Mouse (Mus musculus) G1E (cell line): ENCODE measurements at regions not wholly inside any gene's neighbourhood (a gene's known extent, or its start where the extent isn't known, plus 50 kb on each side); places are given as distances from the start of the nearest gene placed in this dataset.

Source experiments
- ATAC-seq: 2 replicates; pipeline ENCODE4 v1.8.0; 2016; ENCODE audit warnings: mild to moderate bottlenecking; ENCODE audit not compliant: insufficient number of reproducible peaks, poor library complexity, low FRiP score, severe bottlenecking; ENCODE audit errors: extremely low read depth
- DNase-seq: peaks from one replicate; pipeline ENCODE4 v3.0.0; 2012; ENCODE audit warnings: low spot score
- H3K27me3 ChIP-seq: 2 replicates; pipeline ENCODE4 v1.6.1; 2012; ENCODE audit warnings: mild to moderate bottlenecking, low read length, inconsistent platforms; ENCODE audit not compliant: insufficient read depth
- H3K36me3 ChIP-seq: replicated peaks from 2 replicates; pipeline ENCODE3; 2012; ENCODE audit warnings: mild to moderate bottlenecking, inconsistent platforms
- H3K4me1 ChIP-seq: 2 replicates; pipeline ENCODE4 v1.6.1; 2012; ENCODE audit warnings: low read depth, low read length, inconsistent platforms, mixed read lengths; ENCODE audit not compliant: insufficient read depth
- H3K4me3 ChIP-seq: 2 replicates; pipeline ENCODE4 v1.5.1; 2012; ENCODE audit warnings: low read depth, mild to moderate bottlenecking, inconsistent platforms, low read length, moderate library complexity, mixed read lengths
- H3K9me3 ChIP-seq: replicated peaks from 2 replicates; pipeline ENCODE4 v1.6.1; 2012; ENCODE audit warnings: inconsistent platforms
- CTCF ChIP-seq: IDR thresholded peaks from 2 replicates; pipeline ENCODE4 v1.5.1; 2012; ENCODE audit warnings: low read depth, low read length, inconsistent platforms, mixed read lengths
- GATA1 ChIP-seq: IDR thresholded peaks from 2 replicates; pipeline ENCODE4 v1.6.1; 2012; ENCODE audit warnings: borderline replicate concordance, low read length, inconsistent platforms, mixed read lengths
- GATA2 ChIP-seq: IDR thresholded peaks from 2 replicates; pipeline ENCODE4 v1.6.1; 2012; ENCODE audit warnings: low read depth, low read length, inconsistent platforms, borderline replicate concordance
- POLR2AphosphoS5 ChIP-seq: IDR thresholded peaks from 2 replicates; pipeline ENCODE4 v1.6.1; 2012; ENCODE audit warnings: low read depth, low read length, inconsistent platforms; ENCODE audit not compliant: insufficient replicate concordance
- TAL1 ChIP-seq: conservative IDR thresholded peaks from 2 replicates; pipeline ENCODE4 v1.6.1; 2012; ENCODE audit warnings: low read depth, low read length, inconsistent platforms, mixed read lengths

GRCm38 (mm10) chr15:59852271-59853000 lies 164.0 kb downstream of the 4933412E24Rik start:
- Histone ChIP-seq H3K9me3 (no peaks in the 10 kb centered on the region), H3K27me3 (0 out of 2 replicates have a peak, but pooled peaks cover 3% of the 10 kb centered on the region), H3K4me3 (no peak overlapping the region), H3K4me1 (no peaks in the 10 kb centered on the region), H3K36me3 (no peaks in the 10 kb centered on the region)
- TF ChIP-seq CTCF (no peak), POLR2AphosphoS5 (no peak), GATA2 (no peak), TAL1 (no peak), GATA1 (no peak)
- DNase-seq = no peak
- ATAC-seq = no peak

DNA sequence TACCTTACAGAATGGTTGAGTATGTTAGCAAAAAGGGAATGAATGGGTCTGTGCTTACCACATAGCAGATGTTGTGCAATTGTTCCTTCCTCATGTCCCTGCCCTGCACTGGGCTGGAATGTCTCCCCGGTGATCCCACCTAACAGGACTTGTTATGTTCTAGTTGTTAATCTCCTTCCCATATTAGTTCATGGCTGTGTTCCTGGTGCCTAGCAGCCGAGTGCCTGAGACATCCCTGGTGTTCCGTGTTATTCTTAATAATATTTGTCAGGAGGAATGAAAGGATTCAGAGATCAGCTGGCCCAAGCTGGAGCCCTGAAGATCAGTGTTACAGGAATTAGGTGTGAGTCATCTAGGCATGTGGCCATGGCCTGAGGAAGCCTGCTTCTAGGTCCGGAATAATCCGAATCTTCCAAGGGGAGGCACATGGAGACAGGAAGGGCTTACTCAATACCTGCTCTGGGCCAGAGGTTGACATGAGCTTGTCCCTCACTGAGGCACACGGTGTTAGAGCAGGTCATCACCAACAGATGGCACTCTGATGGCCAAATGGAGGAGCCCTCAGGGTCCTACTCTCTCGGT lies 171.2 kb downstream of the 4933412E24Rik start:
- ATAC-seq (no peak), DNase-seq (no peak)
- H3K4me1 ChIP-seq = no peaks in the 10 kb centered on the region
- no peaks in the 10 kb centered on the region for H3K9me3 ChIP-seq
- no peak for TF ChIP-seq CTCF
- TF ChIP-seq GATA1 = no peak
- TF ChIP-seq POLR2AphosphoS5 = no peak
- no peak for TF ChIP-seq GATA2
- no peak for TF ChIP-seq TAL1
- no peak overlapping the region for H3K4me3 ChIP-seq
- H3K36me3 ChIP-seq = no peaks in the 10 kb centered on the region
- peaks cover 9% of the 10 kb centered on the region for H3K27me3 ChIP-seq

- no peak for DNase-seq
- ATAC-seq = no peak
- no peaks in the 10 kb centered on the region for H3K4me1 ChIP-seq
- H3K36me3 ChIP-seq = no peaks in the 10 kb centered on the region
- H3K9me3 ChIP-seq = no peaks in the 10 kb centered on the region
- H3K27me3 ChIP-seq = no peaks in the 10 kb centered on the region
- no peak overlapping the region for H3K4me3 ChIP-seq
- TF ChIP-seq POLR2AphosphoS5 (no peak), GATA2 (no peak), TAL1 (no peak), GATA1 (no peak), CTCF (no peak)
These were observed 179.8 kb downstream of the 4933412E24Rik start for GRCm38 (mm10) chr15:59836631-59837030.

DNA sequence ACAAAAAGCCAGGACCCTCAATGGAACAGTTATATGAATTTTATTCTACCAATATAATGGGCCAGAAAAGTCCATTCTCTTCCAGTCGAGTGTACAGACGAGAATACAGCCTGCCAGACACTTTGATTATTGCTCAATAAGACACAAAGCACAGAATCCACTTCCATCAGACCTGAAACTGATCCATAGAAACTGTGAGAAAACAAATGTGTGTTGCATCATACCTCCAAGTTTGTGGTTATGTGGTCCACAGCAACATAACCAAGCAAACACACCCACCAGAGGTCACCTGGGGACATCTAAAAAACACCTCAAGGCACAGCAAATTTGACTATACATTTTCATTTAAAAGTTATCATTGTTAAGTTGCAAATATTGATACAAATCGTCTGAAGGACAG lies 183.2 kb downstream of the 4933412E24Rik start:
- H3K4me3 ChIP-seq = no peak overlapping the region
- TF ChIP-seq GATA2 (no peak), TAL1 (no peak), CTCF (no peak), GATA1 (no peak), POLR2AphosphoS5 (no peak)
- no peak for ATAC-seq

DNA sequence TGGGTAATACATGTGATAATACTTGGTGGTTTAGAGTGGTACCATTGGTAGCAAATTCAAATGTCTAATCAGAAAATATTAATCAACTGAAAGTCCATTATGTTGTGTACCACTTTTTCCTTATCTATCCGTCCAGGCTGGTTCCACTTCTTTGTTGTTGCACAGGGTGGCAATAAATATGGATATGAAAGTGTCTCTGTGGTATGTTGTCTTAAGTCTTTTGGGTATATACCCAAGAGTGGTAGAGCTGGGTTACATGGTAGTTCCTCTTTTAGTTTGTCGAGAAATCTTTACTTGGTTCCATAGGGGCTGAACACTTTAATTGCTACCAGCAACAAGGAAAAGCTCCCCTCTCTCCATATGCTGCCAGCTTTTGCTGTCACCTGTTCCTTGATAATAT lies 184.9 kb downstream of the 4933412E24Rik start:
- Histone ChIP-seq H3K9me3 (no peaks in the 10 kb centered on the region), H3K27me3 (no peaks in the 10 kb centered on the region; the same call in 1 of the 2 replicates), H3K4me3 (no peak overlapping the region), H3K36me3 (no peaks in the 10 kb centered on the region), H3K4me1 (no peaks in the 10 kb centered on the region)
- ATAC-seq = no peak
- TF ChIP-seq GATA2 = no peak
- no peak for TF ChIP-seq POLR2AphosphoS5
- no peak for TF ChIP-seq GATA1
- TF ChIP-seq TAL1 = no peak
- TF ChIP-seq CTCF = no peak
- no peak for DNase-seq

More for the DNA sequence above, 183.2 kb downstream of the 4933412E24Rik start:
- Histone ChIP-seq H3K9me3 (no peaks in the 10 kb centered on the region), H3K4me1 (no peaks in the 10 kb centered on the region), H3K27me3 (no peaks in the 10 kb centered on the region; the same call in 1 of the 2 replicates), H3K36me3 (no peaks in the 10 kb centered on the region)
- DNase-seq = no peak

GRCm38 (mm10) chr15:59830553-59831462 lies 185.6 kb downstream of the 4933412E24Rik start:
- Histone ChIP-seq H3K4me3 (no peak overlapping the region), H3K4me1 (no peaks in the 10 kb centered on the region), H3K36me3 (no peaks in the 10 kb centered on the region), H3K27me3 (peaks cover 1% of the 10 kb centered on the region; the same call in 1 of the 2 replicates), H3K9me3 (no peaks in the 10 kb centered on the region)
- no peak for TF ChIP-seq POLR2AphosphoS5
- no peak for TF ChIP-seq GATA2
- no peak for TF ChIP-seq GATA1
- TF ChIP-seq CTCF = no peak
- no peak for TF ChIP-seq TAL1
- DNase-seq (no peak), ATAC-seq (no peak)
